ENCODE assay signal across 13 mouse cellular contexts in genomic region chr11:77884524-77885245, GRCm38 (mm10). TPM values are rescaled to one million over a fixed set of nuclear protein-coding genes. Genes with fewer than 3 reads are reported as not detected.
DNase-seq lines count a peak whose midpoint lies in the region; ATAC-seq lines count a peak whose summit lies in the region.
"Had no signal": no experiment of that assay in that cellular context is flagged by ENCODE, and none has a peak within 500 bp of the region (broad histone marks: within the 10 kb centered on the region; RNA-seq: fewer than 3 reads in every experiment).

No protein-coding gene starts in this region.

- no peak for DNase-seq in heart, adult 9 months (ENCODE audit: low spot score in 2 of 2)
- no peak for DNase-seq in embryonic facial prominence, embryonic 10.5 days (ENCODE audit: low spot score)
- DNase-seq in hindbrain, embryonic 14.5 days (ENCODE audit: low spot score): no peak
- DNase-seq in testis, postnatal 14 days (ENCODE audit: low spot score): no peak
- DNase-seq in right cerebral cortex, postnatal 10 days (ENCODE audit: low spot score in 2 of 2): no peak
- DNase-seq in layer of hippocampus, adult 9-11 months: no peak
- DNase-seq: adrenal gland, postnatal 14 days; cerebellum, adult 18-20 months; gastrocnemius, postnatal 25 days; thymus, postnatal 25 days had no signal

- no peaks in the 10 kb centered on the region for H3K9me3 ChIP-seq in heart, embryonic 15.5 days (replicated peaks)
- H3K9me3 ChIP-seq in embryonic facial prominence, embryonic 10.5 days: no peaks in the 10 kb centered on the region
- H3K9me3 ChIP-seq in hindbrain, embryonic 14.5 days (ENCODE audit: control insufficient read depth, low read length): no peaks in the 10 kb centered on the region
- no peaks in the 10 kb centered on the region for H3K9me3 ChIP-seq in midbrain, embryonic 15.5 days
- H3K9me3 ChIP-seq: liver, embryonic 15.5 days had no signal

- no peaks in the 10 kb centered on the region for H3K36me3 ChIP-seq in heart, embryonic 15.5 days
- no peaks in the 10 kb centered on the region for H3K36me3 ChIP-seq in embryonic facial prominence, embryonic 10.5 days (replicated peaks)
- H3K36me3 ChIP-seq in hindbrain, embryonic 14.5 days (replicated peaks; ENCODE audit: control insufficient read depth, insufficient read depth): no peaks in the 10 kb centered on the region
- H3K36me3 ChIP-seq in midbrain, embryonic 15.5 days (replicated peaks): no peaks in the 10 kb centered on the region
- H3K36me3 ChIP-seq: liver, embryonic 15.5 days had no signal

- H3K4me3 ChIP-seq in heart, embryonic 15.5 days: 0 out of 2 replicates have a peak overlapping the region, but pooled peaks have one; percentile 1
- peak overlapping the region; percentile 5; the same call in 1 of the 2 replicates for H3K4me3 ChIP-seq in embryonic facial prominence, embryonic 10.5 days
- no peak overlapping the region for H3K4me3 ChIP-seq in hindbrain, embryonic 14.5 days (replicated peaks; ENCODE audit: low read length)
- H3K4me3 ChIP-seq in midbrain, embryonic 15.5 days: no peak overlapping the region
- H3K4me3 ChIP-seq: liver, embryonic 15.5 days had no signal

- peak overlapping the region; percentile 20; the same call in 1 of the 2 replicates for H3K9ac ChIP-seq in heart, embryonic 15.5 days
- no peak overlapping the region for H3K9ac ChIP-seq in hindbrain, embryonic 14.5 days
- no peak overlapping the region for H3K9ac ChIP-seq in midbrain, embryonic 15.5 days
- H3K9ac ChIP-seq: liver, embryonic 15.5 days had no signal

- H3K27me3 ChIP-seq in heart, embryonic 15.5 days: no peaks in the 10 kb centered on the region
- H3K27me3 ChIP-seq in embryonic facial prominence, embryonic 10.5 days (replicated peaks; ENCODE audit: low read depth, poor library complexity, severe bottlenecking): peaks cover 78% of the 10 kb centered on the region
- peaks cover 9% of the 10 kb centered on the region; the same call in 1 of the 2 replicates for H3K27me3 ChIP-seq in hindbrain, embryonic 14.5 days (ENCODE audit: control insufficient read depth, insufficient read depth, low read length)
- H3K27me3 ChIP-seq in midbrain, embryonic 15.5 days (replicated peaks): 0 out of 2 replicates have a peak, but pooled peaks cover 7% of the 10 kb centered on the region

- 36% methylated on average over 10 of the region's 10 CpGs for WGBS in heart, embryonic 15.5 days
- WGBS in embryonic facial prominence, embryonic 10.5 days: 35% methylated on average over 10 of the region's 10 CpGs
- WGBS in hindbrain, embryonic 14.5 days: 26% methylated on average over 10 of the region's 10 CpGs
- 33% methylated on average over 10 of the region's 10 CpGs for WGBS in midbrain, embryonic 15.5 days

- ATAC-seq in heart, embryonic 15.5 days (replicated peaks; ENCODE audit: insufficient number of reproducible peaks, insufficient read depth, low FRiP score, low read depth): peak; percentile 28; the same call in 1 of the 2 replicates
- no peak for ATAC-seq in hindbrain, embryonic 14.5 days (ENCODE audit: low FRiP score)
- ATAC-seq in midbrain, embryonic 15.5 days (replicated peaks): peak; percentile 8; the same call in 1 of the 2 replicates

- peaks cover 39% of the 10 kb centered on the region for H3K4me1 ChIP-seq in heart, embryonic 15.5 days (replicated peaks)
- H3K4me1 ChIP-seq in embryonic facial prominence, embryonic 10.5 days: peaks cover 50% of the 10 kb centered on the region
- peaks cover 41% of the 10 kb centered on the region for H3K4me1 ChIP-seq in hindbrain, embryonic 14.5 days (replicated peaks; ENCODE audit: control insufficient read depth, insufficient read depth, low read length)
- H3K4me1 ChIP-seq in midbrain, embryonic 15.5 days: peaks cover 40% of the 10 kb centered on the region

- peak overlapping the region; percentile 76 for H3K27ac ChIP-seq in heart, embryonic 15.5 days
- H3K27ac ChIP-seq in embryonic facial prominence, embryonic 10.5 days (replicated peaks): peak overlapping the region; percentile 35; the same call in 1 of the 2 replicates
- H3K27ac ChIP-seq in hindbrain, embryonic 14.5 days: peak overlapping the region; percentile 92; the same call in 1 of the 2 replicates
- peak overlapping the region; percentile 58; the same call in 1 of the 2 replicates for H3K27ac ChIP-seq in midbrain, embryonic 15.5 days
- H3K27ac ChIP-seq: liver, embryonic 15.5 days had no signal

- peak overlapping the region; percentile 36 for H3K4me2 ChIP-seq in heart, embryonic 15.5 days
- no peak overlapping the region for H3K4me2 ChIP-seq in hindbrain, embryonic 14.5 days (replicated peaks)
- no peak overlapping the region for H3K4me2 ChIP-seq in midbrain, embryonic 15.5 days
- H3K4me2 ChIP-seq: liver, embryonic 15.5 days had no signal

RNA-seq across cellular contexts. Expression of gene Pipox, which starts 9.2 kb away (rescaled TPM):
- polyA plus RNA-seq in heart, embryonic 15.5 days (2015; fragmentation: Nextera tagmentation; extraction: Ambion mirVana): 3.0 and 3.3 TPM in 2 replicates
- polyA plus RNA-seq in embryonic facial prominence, embryonic 10.5 days (2016; fragmentation: Nextera tagmentation; extraction: Ambion mirVana): 2.1 and 2.7 TPM in 2 replicates
- 2.8 and 6.1 TPM in 2 replicates for polyA plus RNA-seq in hindbrain, embryonic 14.5 days (2014; fragmentation: Nextera tagmentation; extraction: Ambion mirVana)
- polyA plus RNA-seq in midbrain, embryonic 15.5 days (2015; fragmentation: Nextera tagmentation; extraction: Ambion mirVana): 5.7 and 6.7 TPM in 2 replicates

RNA-seq across cellular contexts. Expression of gene Sez6, which starts 45.9 kb away (rescaled TPM):
- 0.05 and 0.15 TPM in 2 replicates for polyA plus RNA-seq in heart, embryonic 15.5 days (2015; fragmentation: Nextera tagmentation; extraction: Ambion mirVana)
- 2.3 and 2.5 TPM in 2 replicates for polyA plus RNA-seq in embryonic facial prominence, embryonic 10.5 days (2016; fragmentation: Nextera tagmentation; extraction: Ambion mirVana)
- 110 TPM in 2 replicates for polyA plus RNA-seq in hindbrain, embryonic 14.5 days (2014; fragmentation: Nextera tagmentation; extraction: Ambion mirVana)
- polyA plus RNA-seq in midbrain, embryonic 15.5 days (2015; fragmentation: Nextera tagmentation; extraction: Ambion mirVana): 159 and 162 TPM in 2 replicates

Comparison
In these comparisons a context has a peak if more than half of its experiments do, and no peak if none do; other contexts are left out.
1. H3K27ac ChIP-seq: peak in every context shown above with its lines; median percentile 92 in hindbrain, embryonic 14.5 days; 76 in heart, embryonic 15.5 days; 58 in midbrain, embryonic 15.5 days; 35 in embryonic facial prominence, embryonic 10.5 days.
2. H3K4me3 ChIP-seq: peak in heart, embryonic 15.5 days (single experiment) and embryonic facial prominence, embryonic 10.5 days (single experiment); none in hindbrain, embryonic 14.5 days (single experiment) and midbrain, embryonic 15.5 days (single experiment).
3. RNA of gene Sez6, which starts 45.9 kb away (polyA plus RNA-seq): 159 to 162 TPM in midbrain, embryonic 15.5 days and 110 TPM in hindbrain, embryonic 14.5 days; 2.3 to 2.5 TPM in embryonic facial prominence, embryonic 10.5 days and 0.05 to 0.15 TPM in heart, embryonic 15.5 days; every median in the first group is over 10 times any median in the second.